ENCODE assay signal across 10 mouse cellular contexts in genomic region chr6:51077769-51078096, GRCm38 (mm10).
DNase-seq lines count a peak whose midpoint lies in the region; ATAC-seq and TF ChIP-seq lines count a peak whose summit lies in the region.
"Had no signal": no experiment of that assay in that cellular context is flagged by ENCODE, and none has a peak within 500 bp of the region (broad histone marks: within the 10 kb centered on the region; RNA-seq: fewer than 3 reads in every experiment).

No protein-coding gene starts in this region.

- 76% methylated on average over 6 of the region's 6 CpGs for WGBS in liver, adult 2 months
- WGBS in liver, postnatal 0 days (ENCODE audit: insufficient replicate concordance) = 51% methylated on average over 6 of the region's 6 CpGs
- WGBS in forebrain, embryonic 11.5 days = 54% methylated on average over 6 of the region's 6 CpGs
- WGBS in hindbrain, embryonic 11.5 days = 42% methylated on average over 6 of the region's 6 CpGs
- WGBS in midbrain, embryonic 13.5 days = 49% methylated on average over 6 of the region's 6 CpGs

- no peak for DNase-seq in liver, adult 2 months (ENCODE audit: extremely low read depth, low read depth, low spot score)
- no peak for DNase-seq in liver, postnatal 0 days
- no peak for DNase-seq in forebrain, embryonic 11.5 days (ENCODE audit: low spot score)
- no peak for DNase-seq in hindbrain, embryonic 11.5 days (ENCODE audit: low spot score)
- no peak for DNase-seq in ovary, postnatal 10 days (ENCODE audit: low spot score)
- DNase-seq in kidney, adult 11 months = no peak
- no peak for DNase-seq in layer of hippocampus, adult 18-20 months (ENCODE audit: low spot score in 2 of 2)

- H3K27ac ChIP-seq in liver, adult 2 months (replicated peaks; ENCODE audit: insufficient read depth, low read depth, low read length) = 0 out of 2 replicates have a peak overlapping the region, but pooled peaks have one; percentile 1
- H3K27ac ChIP-seq in liver, postnatal 0 days (ENCODE audit: low read depth) = no peak overlapping the region
- peak overlapping the region; percentile 92 for H3K27ac ChIP-seq in forebrain, embryonic 11.5 days (ENCODE audit: low read depth, low read length)
- peak overlapping the region; percentile 78 for H3K27ac ChIP-seq in hindbrain, embryonic 11.5 days (ENCODE audit: low read depth, low read length)
- peak overlapping the region; percentile 80 for H3K27ac ChIP-seq in midbrain, embryonic 13.5 days
- H3K27ac ChIP-seq: stomach, embryonic 15.5 days had no signal

- TF ChIP-seq POLR2A in liver, adult 2 months (IDR thresholded peaks at IDR 0.05; ENCODE audit: extremely low read depth, insufficient read depth, low read length) = no peak

- no peak overlapping the region for H3K9ac ChIP-seq in liver, adult 2 months (ENCODE audit: low read depth, low read length)
- no peak overlapping the region for H3K9ac ChIP-seq in liver, postnatal 0 days (replicated peaks)
- no peak overlapping the region; the same call in 1 of the 2 replicates for H3K9ac ChIP-seq in forebrain, embryonic 11.5 days (ENCODE audit: low read length)
- no peak overlapping the region for H3K9ac ChIP-seq in hindbrain, embryonic 11.5 days (ENCODE audit: low read depth, low read length)
- H3K9ac ChIP-seq in midbrain, embryonic 13.5 days (replicated peaks) = no peak overlapping the region
- H3K9ac ChIP-seq: stomach, embryonic 15.5 days had no signal

- H3K79me2 ChIP-seq in liver, adult 2 months (ENCODE audit: control insufficient read depth, insufficient read depth, low read length) = no peaks in the 10 kb centered on the region

- no peak overlapping the region for H3K4me2 ChIP-seq in liver, postnatal 0 days (ENCODE audit: low read depth, low read length)
- H3K4me2 ChIP-seq in forebrain, embryonic 11.5 days (ENCODE audit: low read depth, low read length, severe bottlenecking) = peak overlapping the region; percentile 8; the same call in 1 of the 2 replicates
- no peak overlapping the region for H3K4me2 ChIP-seq in hindbrain, embryonic 11.5 days (replicated peaks; ENCODE audit: low read depth, low read length)
- 0 out of 2 replicates have a peak overlapping the region, but pooled peaks have one; percentile 0 for H3K4me2 ChIP-seq in midbrain, embryonic 13.5 days (replicated peaks)
- H3K4me2 ChIP-seq: stomach, embryonic 15.5 days had no signal

- ATAC-seq in liver, postnatal 0 days = no peak
- ATAC-seq in forebrain, embryonic 11.5 days (replicated peaks; ENCODE audit: low FRiP score) = peak; percentile 21; the same call in 1 of the 2 replicates
- ATAC-seq in hindbrain, embryonic 11.5 days (ENCODE audit: low FRiP score) = 0 out of 2 replicates have a peak, but pooled peaks have one; percentile 22
- ATAC-seq in midbrain, embryonic 13.5 days = peak; percentile 16
- ATAC-seq: intestine, embryonic 16.5 days had no signal

- no peaks in the 10 kb centered on the region for H3K4me1 ChIP-seq in liver, adult 2 months (ENCODE audit: control insufficient read depth, insufficient read depth, low read length)
- H3K4me1 ChIP-seq in liver, postnatal 0 days (ENCODE audit: insufficient read depth) = no peaks in the 10 kb centered on the region
- H3K4me1 ChIP-seq in forebrain, embryonic 11.5 days (replicated peaks; ENCODE audit: control insufficient read depth, insufficient read depth, low read length) = peaks cover 21% of the 10 kb centered on the region
- peaks cover 10% of the 10 kb centered on the region; the same call in 1 of the 2 replicates for H3K4me1 ChIP-seq in hindbrain, embryonic 11.5 days (replicated peaks; ENCODE audit: control insufficient read depth, insufficient read depth, low read length)
- peaks cover 45% of the 10 kb centered on the region for H3K4me1 ChIP-seq in midbrain, embryonic 13.5 days (replicated peaks)

- no peaks in the 10 kb centered on the region for H3K36me3 ChIP-seq in liver, adult 2 months (ENCODE audit: control insufficient read depth, insufficient read depth, low read length)
- no peaks in the 10 kb centered on the region for H3K36me3 ChIP-seq in liver, postnatal 0 days (replicated peaks; ENCODE audit: insufficient read depth, low read length)
- no peaks in the 10 kb centered on the region for H3K36me3 ChIP-seq in forebrain, embryonic 11.5 days (ENCODE audit: control insufficient read depth, insufficient read depth, low read length)
- H3K36me3 ChIP-seq in hindbrain, embryonic 11.5 days (ENCODE audit: control insufficient read depth, insufficient read depth, low read length) = no peaks in the 10 kb centered on the region
- no peaks in the 10 kb centered on the region for H3K36me3 ChIP-seq in midbrain, embryonic 13.5 days
- H3K36me3 ChIP-seq: stomach, embryonic 15.5 days had no signal

- H3K27me3 ChIP-seq in liver, adult 2 months (ENCODE audit: control insufficient read depth, insufficient read depth, low read length) = no peaks in the 10 kb centered on the region
- no peaks in the 10 kb centered on the region for H3K27me3 ChIP-seq in liver, postnatal 0 days (ENCODE audit: insufficient read depth, low read length)
- no peaks in the 10 kb centered on the region for H3K27me3 ChIP-seq in forebrain, embryonic 11.5 days (ENCODE audit: control insufficient read depth, insufficient read depth, low read length)
- no peaks in the 10 kb centered on the region for H3K27me3 ChIP-seq in hindbrain, embryonic 11.5 days (ENCODE audit: control insufficient read depth, insufficient read depth, low read length)
- H3K27me3 ChIP-seq in midbrain, embryonic 13.5 days = no peaks in the 10 kb centered on the region
- H3K27me3 ChIP-seq: stomach, embryonic 15.5 days had no signal

- no peak overlapping the region for H3K4me3 ChIP-seq in liver, adult 2 months (ENCODE audit: insufficient read depth, low read depth, low read length)
- no peak overlapping the region for H3K4me3 ChIP-seq in liver, postnatal 0 days (ENCODE audit: low read depth, low read length)
- H3K4me3 ChIP-seq in forebrain, embryonic 11.5 days (ENCODE audit: low read depth, low read length) = no peak overlapping the region
- H3K4me3 ChIP-seq in hindbrain, embryonic 11.5 days (ENCODE audit: low read depth, low read length) = no peak overlapping the region
- no peak overlapping the region for H3K4me3 ChIP-seq in midbrain, embryonic 13.5 days (replicated peaks)
- H3K4me3 ChIP-seq: stomach, embryonic 15.5 days had no signal

- no peaks in the 10 kb centered on the region for H3K9me3 ChIP-seq in liver, postnatal 0 days (ENCODE audit: low read length)
- no peaks in the 10 kb centered on the region for H3K9me3 ChIP-seq in forebrain, embryonic 11.5 days (ENCODE audit: control insufficient read depth, low read length)
- no peaks in the 10 kb centered on the region for H3K9me3 ChIP-seq in hindbrain, embryonic 11.5 days (ENCODE audit: control insufficient read depth, low read length)
- H3K9me3 ChIP-seq in midbrain, embryonic 13.5 days = no peaks in the 10 kb centered on the region
- H3K9me3 ChIP-seq: stomach, embryonic 15.5 days had no signal

- TF ChIP-seq EP300 in liver, postnatal 0 days (IDR thresholded peaks at IDR 0.05; ENCODE audit: low read depth) = no peak

- no peak for TF ChIP-seq CTCF in liver, adult 2 months (IDR thresholded peaks at IDR 0.05; ENCODE audit: low read depth, low read length)
- TF ChIP-seq CTCF in liver, postnatal 0 days (IDR thresholded peaks at IDR 0.05; ENCODE audit: low read depth) = no peak

Comparison
In these comparisons a context has a peak if more than half of its experiments do, and no peak if none do; other contexts are left out.
1. H3K4me2 ChIP-seq: peak in forebrain, embryonic 11.5 days (single experiment) and midbrain, embryonic 13.5 days (single experiment); none in liver, postnatal 0 days (single experiment) and hindbrain, embryonic 11.5 days (single experiment).